Mouse (Mus musculus) forebrain, embryonic 14.5 days (tissue): Measurements from ENCODE around the gene Tgfb1. TPM values are rescaled to one million over a fixed set of nuclear protein-coding genes. Genes with fewer than 3 reads are reported as not detected.
A peak's percentile ranks its signal among the peaks of the same experiment; 100 is the strongest.

Experiments used
- ATAC-seq: fragments of 200-750 bp; cut with Nextera tagmentation; 2 replicates; pipeline ENCODE4 v1.8.0; 2017; ENCODE audit warnings: mild to moderate bottlenecking, moderate library complexity
- DNase-seq: peaks from one replicate; pipeline ENCODE4 v3.0.0-alpha.2; 2015; ENCODE audit warnings: low spot score
- H3K27ac ChIP-seq: fragments of 300-500 bp; sonication (generic); 2 replicates; pipeline ENCODE4 v1.5.1; 2014; ENCODE audit warnings: low read depth, mild to moderate bottlenecking, control low read depth, low read length, moderate library complexity
- H3K27me3 ChIP-seq: fragments of 300-500 bp; sonication (generic); replicated peaks from 2 replicates; pipeline ENCODE4 v1.6.1; 2014; ENCODE audit warnings: low read length, control low read depth, mixed read lengths; ENCODE audit not compliant: control insufficient read depth, insufficient read depth
- H3K36me3 ChIP-seq: fragments of 300-500 bp; sonication (generic); 2 replicates; pipeline ENCODE4 v1.6.1; 2014; ENCODE audit warnings: low read length, control low read depth; ENCODE audit not compliant: control insufficient read depth, insufficient read depth
- H3K4me1 ChIP-seq: fragments of 300-500 bp; sonication (generic); 2 replicates; pipeline ENCODE4 v1.6.1; 2014; ENCODE audit warnings: antibody characterized with exemption, low read length, control low read depth; ENCODE audit not compliant: control insufficient read depth, insufficient read depth
- H3K4me2 ChIP-seq: fragments of 300-500 bp; sonication (generic); 2 replicates; pipeline ENCODE4 v1.6.1; 2014; ENCODE audit warnings: mild to moderate bottlenecking, control low read depth, low read length
- H3K4me3 ChIP-seq: fragments of 300-500 bp; sonication (generic); 2 replicates; pipeline ENCODE4 v1.5.1; 2014; ENCODE audit warnings: low read depth, low read length, control low read depth
- H3K9ac ChIP-seq: fragments of 300-500 bp; sonication (generic); 2 replicates; pipeline ENCODE4 v1.6.1; 2014; ENCODE audit warnings: mild to moderate bottlenecking, low read length, control low read depth, moderate library complexity
- H3K9me3 ChIP-seq: fragments of 300-500 bp; sonication (generic); replicated peaks from 2 replicates; pipeline ENCODE4 v1.6.1; 2016; ENCODE audit warnings: low read length, control low read depth, mixed read lengths; ENCODE audit not compliant: control insufficient read depth
- WGBS: fragments of 180-500 bp; shearing (Covaris S2); extraction: QIAGEN DNeasy Blood & Tissue Kit; methylation state at CpG from one replicate; pipeline ENCODE4 v1.1.7; 2014; 5-methylcytosine and 5-hydroxymethylcytosine counted together
- polyA plus RNA-seq: library from polyadenylated mRNA; unstranded; fragments of >200 nt; fragmentation: Nextera tagmentation; extraction: Ambion mirVana; gene quantifications from 2 replicates; pipeline ENCODE4 v1.2.1, GENCODE M21; 2014

The Tgfb1 gene
- polyA plus RNA-seq, 1 experiment from 2014 or later, result 0.61 TPM

GRCm38 (mm10) chr7:25652244-25652759 lies 34.5 kb upstream of the Tgfb1 start:
- Histone ChIP-seq H3K4me2 (no peak overlapping the region), H3K9me3 (no peaks in the 10 kb centered on the region), H3K36me3 (no peaks in the 10 kb centered on the region), H3K4me1 (no peaks in the 10 kb centered on the region), H3K27me3 (no peaks in the 10 kb centered on the region), H3K9ac (no peak overlapping the region), H3K27ac (no peak overlapping the region), H3K4me3 (no peak overlapping the region)
- no peak for DNase-seq
- no peak for ATAC-seq
- 93% methylated on average over 12 of the region's 12 CpGs for WGBS

GRCm38 (mm10) chr7:25655601-25656428 lies 31.0 kb upstream of the Tgfb1 start:
- Histone ChIP-seq H3K4me2 (no peak overlapping the region), H3K36me3 (no peaks in the 10 kb centered on the region), H3K4me3 (no peak overlapping the region), H3K4me1 (peaks cover 4% of the 10 kb centered on the region), H3K9ac (no peak overlapping the region), H3K27me3 (no peaks in the 10 kb centered on the region), H3K9me3 (no peaks in the 10 kb centered on the region), H3K27ac (no peak overlapping the region)
- ATAC-seq (no peak), DNase-seq (no peak)
- WGBS, result 80% methylated on average over 11 of the region's 11 CpGs

- DNase-seq, result no peak
- Histone ChIP-seq H3K9ac (peak overlapping the region; percentile 68), H3K36me3 (peaks cover 5% of the 10 kb centered on the region; the same call in 1 of the 2 replicates), H3K4me1 (peaks cover 4% of the 10 kb centered on the region), H3K4me3 (peak overlapping the region; percentile 65), H3K27ac (no peak overlapping the region), H3K27me3 (no peaks in the 10 kb centered on the region), H3K4me2 (peak overlapping the region; percentile 60), H3K9me3 (no peaks in the 10 kb centered on the region)
- ATAC-seq, result no peak
- WGBS, result 44% methylated on average over 10 of the region's 10 CpGs
Measured at GRCm38 (mm10) chr7:25657785-25658184, 29.0 kb upstream of the Tgfb1 start.

GRCm38 (mm10) chr7:25658657-25659472 lies 27.9 kb upstream of the Tgfb1 start, which contains the start of the genes Bckdha and Exosc5:
TSS of gene Bckdha (minus strand) at chr7:25658981.
TSS of gene Exosc5 (plus strand) at chr7:25659164.
- Histone ChIP-seq H3K9ac (peak within 1 kb of the TSS; percentile 68), H3K4me1 (peaks cover 4% of the 10 kb centered on the region), H3K27me3 (no peaks in the 10 kb centered on the region), H3K9me3 (no peaks in the 10 kb centered on the region), H3K36me3 (peaks cover 13% of the 10 kb centered on the region; the same call in 1 of the 2 replicates), H3K4me3 (peak within 1 kb of the TSS; percentile 65), H3K4me2 (peak within 1 kb of the TSS; percentile 60), H3K27ac (peak within 1 kb of the TSS; percentile 40; the same call in 1 of the 2 replicates)
- DNase-seq (peak; percentile 100), ATAC-seq (peak; percentile 99)
- under 1% methylated on average over 50 of the region's 50 CpGs for WGBS

GRCm38 (mm10) chr7:25666381-25666780 lies 20.4 kb upstream of the Tgfb1 start:
- Histone ChIP-seq H3K9me3 (no peaks in the 10 kb centered on the region), H3K4me2 (no peak overlapping the region), H3K36me3 (peaks cover 45% of the 10 kb centered on the region; the same call in 1 of the 2 replicates), H3K4me1 (no peaks in the 10 kb centered on the region), H3K9ac (no peak overlapping the region), H3K27me3 (no peaks in the 10 kb centered on the region), H3K27ac (no peak overlapping the region), H3K4me3 (no peak overlapping the region)
- ATAC-seq (no peak), DNase-seq (no peak)
- 96% methylated on average over 8 of the region's 8 CpGs for WGBS

GRCm38 (mm10) chr7:25669158-25669557 lies 17.6 kb upstream of the Tgfb1 start:
- peaks cover 33% of the 10 kb centered on the region; the same call in 1 of the 2 replicates for H3K36me3 ChIP-seq
- H3K9me3 ChIP-seq, result no peaks in the 10 kb centered on the region
- no peaks in the 10 kb centered on the region for H3K4me1 ChIP-seq
- H3K27me3 ChIP-seq, result peaks cover 5% of the 10 kb centered on the region
- 87% methylated on average over 10 of the region's 10 CpGs for WGBS
- no peak overlapping the region for H3K9ac ChIP-seq
- no peak overlapping the region for H3K27ac ChIP-seq
- DNase-seq, result no peak
- H3K4me3 ChIP-seq, result no peak overlapping the region
- no peak overlapping the region for H3K4me2 ChIP-seq
- ATAC-seq, result no peak

GRCm38 (mm10) chr7:25669631-25670030 lies 17.2 kb upstream of the Tgfb1 start:
- H3K4me2 ChIP-seq, result no peak overlapping the region
- no peak for DNase-seq

GRCm38 (mm10) chr7:25670096-25670495 lies 16.7 kb upstream of the Tgfb1 start:
- Histone ChIP-seq H3K27ac (no peak overlapping the region), H3K36me3 (peaks cover 28% of the 10 kb centered on the region; the same call in 1 of the 2 replicates), H3K9ac (no peak overlapping the region), H3K4me2 (no peak overlapping the region), H3K9me3 (no peaks in the 10 kb centered on the region), H3K27me3 (peaks cover 15% of the 10 kb centered on the region), H3K4me1 (peaks cover 7% of the 10 kb centered on the region; the same call in 1 of the 2 replicates), H3K4me3 (no peak overlapping the region)
- WGBS, result 92% methylated on average over 4 of the region's 4 CpGs
- no peak for ATAC-seq
- no peak for DNase-seq

More at GRCm38 (mm10) chr7:25669631-25670030, 17.2 kb upstream of the Tgfb1 start:
- Histone ChIP-seq H3K4me3 (no peak overlapping the region), H3K4me1 (peaks cover 2% of the 10 kb centered on the region; the same call in 1 of the 2 replicates), H3K27ac (no peak overlapping the region), H3K36me3 (peaks cover 32% of the 10 kb centered on the region; the same call in 1 of the 2 replicates), H3K27me3 (peaks cover 10% of the 10 kb centered on the region), H3K9ac (no peak overlapping the region), H3K9me3 (no peaks in the 10 kb centered on the region)
- 80% methylated on average over 9 of the region's 9 CpGs for WGBS
- ATAC-seq, result no peak
